Mouse (Mus musculus): ENCODE data around the gene Gm1673. TPM values are rescaled to one million over a fixed set of nuclear protein-coding genes. Genes with fewer than 3 reads are reported as not detected.

Gene Gm1673
- polyA plus RNA-seq, 1 experiment from 2014 or later: 613 TPM

Other genes with a start within 250 kb of the Gm1673 start
- gene Letm1, start 200.6 kb upstream of the Gm1673 start, polyA plus RNA-seq (2015; fragmentation: Nextera tagmentation; extraction: Ambion mirVana): 52.3 and 58.7 TPM in 2 replicates
- 83.3 and 87.2 TPM in 2 replicates for gene Nsd2, start 162.7 kb upstream of the Gm1673 start, polyA plus RNA-seq (2015; fragmentation: Nextera tagmentation; extraction: Ambion mirVana)
- 47.7 and 49.9 TPM in 2 replicates for gene Nelfa, start 47.0 kb upstream of the Gm1673 start, polyA plus RNA-seq (2015; fragmentation: Nextera tagmentation; extraction: Ambion mirVana)
- 3.0 and 3.8 TPM in 2 replicates for gene Nat8l, start 12.6 kb downstream of the Gm1673 start, polyA plus RNA-seq (2015; fragmentation: Nextera tagmentation; extraction: Ambion mirVana)
- gene Poln, start 186.0 kb downstream of the Gm1673 start, polyA plus RNA-seq (2015; fragmentation: Nextera tagmentation; extraction: Ambion mirVana): 0.66 and 0.89 TPM in 2 replicates
- 21.9 and 24.5 TPM in 2 replicates for gene Haus3, start 186.1 kb downstream of the Gm1673 start, polyA plus RNA-seq (2015; fragmentation: Nextera tagmentation; extraction: Ambion mirVana)
- gene Mxd4, start 204.3 kb downstream of the Gm1673 start, polyA plus RNA-seq (2015; fragmentation: Nextera tagmentation; extraction: Ambion mirVana): 32.8 and 34.9 TPM in 2 replicates

Measured in midbrain, embryonic 13.5 days (tissue).